Mouse (Mus musculus): Measurements from ENCODE around the gene Nostrin. TPM values are rescaled to one million over a fixed set of nuclear protein-coding genes. Genes with fewer than 3 reads are reported as not detected.

Nostrin gene
- polyA plus RNA-seq, 1 experiment from 2014 or later: 1.7 TPM

DNA sequence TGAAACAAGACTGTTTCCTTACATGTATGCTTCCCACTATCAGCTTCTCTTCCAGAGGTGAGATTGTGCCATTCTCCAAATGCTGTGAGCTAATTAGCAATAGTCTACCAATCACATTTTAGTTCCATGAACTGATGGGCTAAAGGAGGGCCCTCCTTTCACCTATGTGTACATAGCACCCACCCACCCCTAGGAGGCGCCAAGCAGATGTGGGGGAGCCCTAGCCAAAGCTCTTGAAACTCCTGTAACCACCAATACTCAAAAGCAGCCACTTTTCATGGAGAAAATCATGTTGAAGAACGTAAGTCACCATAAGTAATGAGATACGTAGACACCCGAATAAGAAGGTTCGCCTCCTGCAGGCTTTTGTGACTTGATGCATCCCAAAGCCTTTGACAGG, 23.0 kb upstream of the Nostrin start:
- Histone ChIP-seq H3K36me3 (replicated peaks) (0 out of 2 replicates have a peak, but pooled peaks cover 5% of the 10 kb centered on the region), H3K4me3 (no peak overlapping the region), H3K4me2 (no peak overlapping the region), H3K4me1 (no peaks in the 10 kb centered on the region), H3K9me3 (no peaks in the 10 kb centered on the region), H3K9ac (no peak overlapping the region), H3K27ac (no peak overlapping the region), H3K27me3 (replicated peaks) (no peaks in the 10 kb centered on the region)
- ATAC-seq (replicated peaks): no peak
- 92% methylated on average over 5 of the region's 5 CpGs for WGBS

GRCm38 (mm10) chr2:69113829-69114547, 21.6 kb upstream of the Nostrin start:
- ATAC-seq (replicated peaks): no peak
- H3K9me3 ChIP-seq: no peaks in the 10 kb centered on the region
- WGBS: 66% methylated on average over 10 of the region's 10 CpGs
- H3K27ac ChIP-seq: no peak overlapping the region
- no peaks in the 10 kb centered on the region for H3K27me3 ChIP-seq (replicated peaks)
- H3K4me1 ChIP-seq: no peaks in the 10 kb centered on the region
- no peak overlapping the region for H3K9ac ChIP-seq
- H3K4me3 ChIP-seq: no peak overlapping the region
- H3K4me2 ChIP-seq: no peak overlapping the region
- H3K36me3 ChIP-seq (replicated peaks): 0 out of 2 replicates have a peak, but pooled peaks cover 5% of the 10 kb centered on the region

DNA sequence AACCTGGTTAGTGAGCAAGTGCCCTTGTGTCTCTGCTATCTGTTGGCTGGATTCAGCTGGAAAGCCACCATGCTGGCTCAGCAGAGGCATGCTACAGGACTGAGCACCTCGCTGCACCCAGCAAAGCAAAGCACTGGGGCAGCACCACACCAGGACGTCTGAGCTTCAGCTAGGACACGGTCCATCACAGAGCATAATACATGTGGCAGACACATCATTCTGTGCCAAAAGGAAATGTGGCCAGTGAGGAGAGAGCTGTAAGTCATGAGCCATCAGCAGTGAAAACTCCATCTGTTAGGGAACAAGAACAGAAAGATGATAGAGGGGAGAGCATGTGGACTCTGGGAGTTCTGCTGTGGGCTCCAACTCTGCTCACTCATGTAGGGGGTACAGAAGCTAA, 19.7 kb upstream of the Nostrin start:
- H3K4me3 ChIP-seq: no peak overlapping the region
- no peak overlapping the region for H3K4me2 ChIP-seq
- H3K9me3 ChIP-seq: no peaks in the 10 kb centered on the region
- H3K36me3 ChIP-seq (replicated peaks): 0 out of 2 replicates have a peak, but pooled peaks cover 5% of the 10 kb centered on the region
- 91% methylated on average over 3 of the region's 3 CpGs for WGBS
- no peaks in the 10 kb centered on the region for H3K27me3 ChIP-seq (replicated peaks)
- H3K4me1 ChIP-seq: no peaks in the 10 kb centered on the region
- no peak overlapping the region for H3K27ac ChIP-seq
- H3K9ac ChIP-seq: no peak overlapping the region
- no peak for ATAC-seq (replicated peaks)

GRCm38 (mm10) chr2:69116767-69117166, 18.8 kb upstream of the Nostrin start:
- no peaks in the 10 kb centered on the region for H3K4me1 ChIP-seq
- no peak overlapping the region for H3K4me2 ChIP-seq
- H3K27ac ChIP-seq: no peak overlapping the region
- H3K4me3 ChIP-seq: no peak overlapping the region
- H3K36me3 ChIP-seq (replicated peaks): 0 out of 2 replicates have a peak, but pooled peaks cover 5% of the 10 kb centered on the region
- WGBS: 63% methylated on average over 4 of the region's 4 CpGs
- no peak overlapping the region for H3K9ac ChIP-seq
- no peak for ATAC-seq (replicated peaks)
- no peaks in the 10 kb centered on the region for H3K9me3 ChIP-seq
- H3K27me3 ChIP-seq (replicated peaks): no peaks in the 10 kb centered on the region

- no peak overlapping the region for H3K4me3 ChIP-seq
- ATAC-seq (replicated peaks): no peak
- no peak overlapping the region for H3K9ac ChIP-seq
- 0 out of 2 replicates have a peak, but pooled peaks cover 5% of the 10 kb centered on the region for H3K36me3 ChIP-seq (replicated peaks)
- H3K27me3 ChIP-seq (replicated peaks): no peaks in the 10 kb centered on the region
- WGBS: 91% methylated on average over 1 of the region's 1 CpGs
- H3K9me3 ChIP-seq: no peaks in the 10 kb centered on the region
- H3K27ac ChIP-seq: no peak overlapping the region
- no peak overlapping the region for H3K4me2 ChIP-seq
- no peaks in the 10 kb centered on the region for H3K4me1 ChIP-seq
These were observed 16.6 kb upstream of the Nostrin start for GRCm38 (mm10) chr2:69118994-69119393.

DNA sequence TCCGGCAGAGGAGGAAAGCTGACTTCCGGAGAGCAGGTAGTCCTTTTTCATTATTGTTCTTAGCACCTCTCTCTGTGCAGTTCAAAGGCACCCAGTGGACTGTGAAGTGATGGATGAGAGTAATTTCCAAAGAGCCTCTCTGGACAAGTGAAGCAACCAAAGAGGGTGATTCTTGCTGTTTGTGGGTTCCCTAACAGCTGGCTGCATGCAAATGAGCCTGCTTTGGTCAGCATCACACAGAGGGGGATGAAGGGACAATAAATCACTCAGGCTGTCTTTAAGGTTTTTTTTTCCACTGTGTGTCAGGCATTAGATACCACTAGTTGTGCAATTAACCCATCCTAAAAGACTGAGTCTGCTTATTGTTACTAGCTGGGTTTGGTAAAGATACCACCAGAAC, 15.9 kb upstream of the Nostrin start:
- WGBS: 66% methylated on average over 2 of the region's 2 CpGs
- ATAC-seq (replicated peaks): no peak
- Histone ChIP-seq H3K9ac (no peak overlapping the region), H3K27ac (no peak overlapping the region), H3K4me1 (no peaks in the 10 kb centered on the region), H3K9me3 (no peaks in the 10 kb centered on the region), H3K27me3 (replicated peaks) (no peaks in the 10 kb centered on the region), H3K4me3 (no peak overlapping the region), H3K36me3 (replicated peaks) (0 out of 2 replicates have a peak, but pooled peaks cover 5% of the 10 kb centered on the region), H3K4me2 (no peak overlapping the region)

- Histone ChIP-seq H3K27me3 (replicated peaks) (no peaks in the 10 kb centered on the region), H3K27ac (no peak overlapping the region), H3K4me3 (no peak overlapping the region), H3K4me2 (no peak overlapping the region), H3K4me1 (peaks cover 6% of the 10 kb centered on the region), H3K9ac (no peak overlapping the region), H3K36me3 (replicated peaks) (no peaks in the 10 kb centered on the region), H3K9me3 (no peaks in the 10 kb centered on the region)
- 80% methylated on average over 4 of the region's 4 CpGs for WGBS
- no peak for ATAC-seq (replicated peaks)
These were observed 13.9 kb upstream of the Nostrin start for GRCm38 (mm10) chr2:69121681-69122080.

- Histone ChIP-seq H3K4me2 (no peak overlapping the region), H3K36me3 (replicated peaks) (no peaks in the 10 kb centered on the region), H3K9ac (no peak overlapping the region), H3K4me1 (peaks cover 12% of the 10 kb centered on the region), H3K9me3 (no peaks in the 10 kb centered on the region), H3K27me3 (replicated peaks) (no peaks in the 10 kb centered on the region), H3K27ac (peak overlapping the region; percentile 48; the same call in 1 of the 2 replicates), H3K4me3 (no peak overlapping the region)
- WGBS: 36% methylated on average over 3 of the region's 3 CpGs
- peak; percentile 79 for ATAC-seq (replicated peaks)
These were observed 10.2 kb upstream of the Nostrin start for GRCm38 (mm10) chr2:69125425-69125824.

DNA sequence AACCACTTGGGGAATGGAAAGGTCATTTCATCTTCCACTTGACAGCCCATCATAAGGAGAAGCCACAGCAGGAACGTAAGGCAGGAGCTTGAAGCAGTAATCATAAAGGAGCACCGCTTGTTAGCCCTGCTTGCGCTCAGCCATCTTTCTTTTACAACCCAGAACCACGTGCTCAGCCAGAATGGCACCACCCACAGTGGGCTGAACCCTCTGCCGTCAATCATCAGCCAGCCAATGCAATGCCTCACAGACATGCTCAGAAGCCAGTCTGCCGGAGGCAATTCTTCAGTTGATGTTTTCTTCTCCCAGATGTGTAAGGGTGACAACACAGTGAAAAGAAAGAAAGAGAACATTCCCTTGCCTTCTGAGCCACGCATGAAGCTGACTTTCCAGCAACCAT, 7.3 kb upstream of the Nostrin start:
- no peak; the same call in 1 of the 2 replicates for ATAC-seq (replicated peaks)
- H3K27ac ChIP-seq: no peak overlapping the region
- WGBS: 78% methylated on average over 7 of the region's 7 CpGs

DNA sequence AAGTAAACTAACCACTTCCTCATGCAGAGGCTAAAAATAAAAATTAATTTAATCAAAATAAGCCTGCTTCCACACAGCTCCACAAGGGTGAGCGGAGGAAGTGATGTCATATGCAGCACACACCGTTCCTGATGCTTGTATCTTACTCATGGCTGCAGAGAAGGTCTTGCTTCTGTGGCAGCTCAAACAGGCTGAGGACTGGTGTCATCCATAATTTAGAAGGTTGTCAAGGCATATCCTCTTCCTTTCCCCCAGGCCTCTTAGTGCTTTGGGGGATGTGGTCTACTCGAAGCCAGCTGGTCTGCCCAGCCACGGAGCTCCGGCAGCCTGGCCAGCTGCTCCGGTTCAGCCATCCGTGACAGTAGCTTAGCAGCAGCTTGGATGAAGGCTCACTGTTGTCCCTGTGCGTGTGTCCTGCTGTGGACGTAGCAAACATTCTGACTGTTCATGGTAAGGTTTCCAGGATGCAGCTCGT, 6.6 kb upstream of the Nostrin start:
- 25% methylated on average over 10 of the region's 10 CpGs for WGBS
- Histone ChIP-seq H3K4me2 (peak overlapping the region; percentile 18), H3K36me3 (replicated peaks) (no peaks in the 10 kb centered on the region), H3K27me3 (replicated peaks) (no peaks in the 10 kb centered on the region), H3K9me3 (no peaks in the 10 kb centered on the region), H3K4me1 (peaks cover 12% of the 10 kb centered on the region), H3K27ac (no peak overlapping the region), H3K9ac (no peak overlapping the region), H3K4me3 (no peak overlapping the region)
- ATAC-seq (replicated peaks): peak; percentile 70

More for the DNA sequence above, 7.3 kb upstream of the Nostrin start:
- no peak overlapping the region for H3K4me2 ChIP-seq
- peaks cover 12% of the 10 kb centered on the region for H3K4me1 ChIP-seq
- H3K9me3 ChIP-seq: no peaks in the 10 kb centered on the region
- no peaks in the 10 kb centered on the region for H3K27me3 ChIP-seq (replicated peaks)
- H3K9ac ChIP-seq: no peak overlapping the region
- H3K36me3 ChIP-seq (replicated peaks): no peaks in the 10 kb centered on the region
- H3K4me3 ChIP-seq: no peak overlapping the region

- Histone ChIP-seq H3K9ac (no peak overlapping the region), H3K4me2 (peak overlapping the region; percentile 18), H3K9me3 (no peaks in the 10 kb centered on the region), H3K27me3 (replicated peaks) (no peaks in the 10 kb centered on the region), H3K27ac (no peak overlapping the region), H3K4me3 (no peak overlapping the region), H3K36me3 (replicated peaks) (no peaks in the 10 kb centered on the region), H3K4me1 (peaks cover 12% of the 10 kb centered on the region)
- no peak for ATAC-seq (replicated peaks)
- 59% methylated on average over 7 of the region's 7 CpGs for WGBS
These were observed 6.0 kb upstream of the Nostrin start for GRCm38 (mm10) chr2:69129425-69130210.

GRCm38 (mm10) chr2:69132046-69132445, 3.6 kb upstream of the Nostrin start:
- 68% methylated on average over 3 of the region's 3 CpGs for WGBS
- no peaks in the 10 kb centered on the region for H3K36me3 ChIP-seq (replicated peaks)

More at GRCm38 (mm10) chr2:69132046-69132445, 3.6 kb upstream of the Nostrin start:
- H3K9ac ChIP-seq: no peak overlapping the region
- H3K9me3 ChIP-seq: no peaks in the 10 kb centered on the region
- no peak overlapping the region for H3K4me2 ChIP-seq
- no peak overlapping the region for H3K4me3 ChIP-seq
- ATAC-seq (replicated peaks): no peak
- no peak overlapping the region for H3K27ac ChIP-seq
- H3K27me3 ChIP-seq (replicated peaks): no peaks in the 10 kb centered on the region
- peaks cover 7% of the 10 kb centered on the region for H3K4me1 ChIP-seq

All from midbrain, embryonic 15.5 days (tissue).